Mouse (Mus musculus): ENCODE measurements around the gene Rin2.

DNA sequence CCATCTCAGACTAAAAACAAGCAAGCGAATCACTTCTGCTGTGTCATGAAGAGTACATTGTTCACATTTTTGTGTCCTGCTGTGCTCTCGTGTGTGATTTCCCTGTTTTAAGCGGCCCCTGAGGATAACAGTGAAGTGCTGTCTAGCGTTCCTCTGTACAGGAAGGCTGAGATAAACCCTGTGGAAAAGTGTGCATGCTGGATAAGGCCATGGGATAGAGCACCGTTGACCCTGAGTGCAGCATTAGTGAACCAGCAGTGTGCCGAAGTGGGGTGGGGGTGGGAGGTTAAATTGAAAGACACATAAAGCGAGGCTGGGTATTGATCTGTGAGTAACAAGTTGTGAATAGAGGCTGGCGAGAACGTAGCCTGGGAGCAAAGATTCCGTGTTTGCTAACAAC, 94.9 kb downstream of the Rin2 start:
- TF ChIP-seq POLR2AphosphoS2 (IDR thresholded peaks at IDR 0.05; ENCODE audit: insufficient read length, low read depth) = no peak
- no peak for TF ChIP-seq POLR2A (IDR thresholded peaks at IDR 0.05; ENCODE audit: insufficient read length, low read depth)
